Mouse (Mus musculus): ENCODE results near the gene Ldlr. TPM values are rescaled to one million over a fixed set of nuclear protein-coding genes. Genes with fewer than 3 reads are reported as not detected.
A peak's percentile ranks its signal among the peaks of the same experiment; 100 is the strongest.

Ldlr gene
- polyA plus RNA-seq, 1 experiment from 2014 or later: 7.3 TPM

GRCm38 (mm10) chr9:21748491-21748890 lies 25.2 kb downstream of the Ldlr start:
- ATAC-seq (ENCODE audit: insufficient number of reproducible peaks, insufficient read depth, low FRiP score, low read depth): no peak
- Histone ChIP-seq H3K4me3 (ENCODE audit: control insufficient read depth in 1 of 2, insufficient read depth in 1 of 2, low read depth in 1 of 2, low read length in 2 of 2) (no peak overlapping the region), H3K9ac (ENCODE audit: low read length) (no peak overlapping the region), H3K27ac (replicated peaks in 1 of 2; ENCODE audit: control insufficient read depth in 1 of 2, insufficient read depth in 1 of 2, low read depth in 2 of 2, low read length in 2 of 2) (peak overlapping the region; percentile 85 to 88), H3K4me2 (ENCODE audit: low read length) (0 out of 2 replicates have a peak overlapping the region, but pooled peaks have one; percentile 46), H3K36me3 (ENCODE audit: control insufficient read depth, insufficient read depth, low read length) (peaks cover 54% of the 10 kb centered on the region), H3K9me3 (ENCODE audit: control insufficient read depth, low read length) (no peaks in the 10 kb centered on the region), H3K27me3 (ENCODE audit: control insufficient read depth, insufficient read depth, low read length) (no peaks in the 10 kb centered on the region), H3K4me1 (ENCODE audit: control insufficient read depth in 2 of 2, insufficient read depth in 2 of 2, low read length in 2 of 2) (peaks cover 25 to 43% of the 10 kb centered on the region in 2 experiments)
- WGBS: 71% methylated on average over 10 of the region's 10 CpGs

GRCm38 (mm10) chr9:21749382-21750118 lies 26.3 kb downstream of the Ldlr start:
- Histone ChIP-seq H3K36me3 (ENCODE audit: control insufficient read depth, insufficient read depth, low read length) (peaks cover 48% of the 10 kb centered on the region), H3K27ac (replicated peaks in 1 of 2; ENCODE audit: control insufficient read depth in 1 of 2, insufficient read depth in 1 of 2, low read depth in 2 of 2, low read length in 2 of 2) (no peak overlapping the region), H3K27me3 (ENCODE audit: control insufficient read depth, insufficient read depth, low read length) (no peaks in the 10 kb centered on the region), H3K9me3 (ENCODE audit: control insufficient read depth, low read length) (no peaks in the 10 kb centered on the region), H3K4me1 (ENCODE audit: control insufficient read depth in 2 of 2, insufficient read depth in 2 of 2, low read length in 2 of 2) (peaks cover 35 to 54% of the 10 kb centered on the region in 2 experiments), H3K4me2 (ENCODE audit: low read length) (no peak overlapping the region), H3K9ac (ENCODE audit: low read length) (no peak overlapping the region), H3K4me3 (ENCODE audit: control insufficient read depth in 1 of 2, insufficient read depth in 1 of 2, low read depth in 1 of 2, low read length in 2 of 2) (no peak overlapping the region)
- WGBS: 92% methylated on average over 6 of the region's 6 CpGs
- ATAC-seq (ENCODE audit: insufficient number of reproducible peaks, insufficient read depth, low FRiP score, low read depth): no peak

- WGBS: 83% methylated on average over 3 of the region's 3 CpGs
- Histone ChIP-seq H3K9me3 (ENCODE audit: control insufficient read depth, low read length) (no peaks in the 10 kb centered on the region), H3K36me3 (ENCODE audit: control insufficient read depth, insufficient read depth, low read length) (peaks cover 45% of the 10 kb centered on the region), H3K4me3 (ENCODE audit: control insufficient read depth in 1 of 2, insufficient read depth in 1 of 2, low read depth in 1 of 2, low read length in 2 of 2) (no peak overlapping the region), H3K4me1 (ENCODE audit: control insufficient read depth in 2 of 2, insufficient read depth in 2 of 2, low read length in 2 of 2) (peaks cover 39 to 59% of the 10 kb centered on the region in 2 experiments), H3K27ac (replicated peaks in 1 of 2; ENCODE audit: control insufficient read depth in 1 of 2, insufficient read depth in 1 of 2, low read depth in 2 of 2, low read length in 2 of 2) (no peak overlapping the region), H3K4me2 (ENCODE audit: low read length) (no peak overlapping the region), H3K9ac (ENCODE audit: low read length) (no peak overlapping the region), H3K27me3 (ENCODE audit: control insufficient read depth, insufficient read depth, low read length) (no peaks in the 10 kb centered on the region)
- no peak for ATAC-seq (ENCODE audit: insufficient number of reproducible peaks, insufficient read depth, low FRiP score, low read depth)
These were observed 27.1 kb downstream of the Ldlr start for GRCm38 (mm10) chr9:21750370-21750769.

- Histone ChIP-seq H3K4me3 (ENCODE audit: control insufficient read depth in 1 of 2, insufficient read depth in 1 of 2, low read depth in 1 of 2, low read length in 2 of 2) (no peak overlapping the region), H3K4me2 (ENCODE audit: low read length) (no peak overlapping the region), H3K27me3 (ENCODE audit: control insufficient read depth, insufficient read depth, low read length) (no peaks in the 10 kb centered on the region), H3K36me3 (ENCODE audit: control insufficient read depth, insufficient read depth, low read length) (peaks cover 44% of the 10 kb centered on the region), H3K27ac (replicated peaks in 1 of 2; ENCODE audit: control insufficient read depth in 1 of 2, insufficient read depth in 1 of 2, low read depth in 2 of 2, low read length in 2 of 2) (peak overlapping the region; percentile 6 to 28; a peak in 1 of 4 replicates), H3K9me3 (ENCODE audit: control insufficient read depth, low read length) (no peaks in the 10 kb centered on the region), H3K4me1 (ENCODE audit: control insufficient read depth in 2 of 2, insufficient read depth in 2 of 2, low read length in 2 of 2) (peaks cover 39 to 59% of the 10 kb centered on the region in 2 experiments), H3K9ac (ENCODE audit: low read length) (no peak overlapping the region)
- WGBS: 51% methylated on average over 6 of the region's 6 CpGs
- ATAC-seq (ENCODE audit: insufficient number of reproducible peaks, insufficient read depth, low FRiP score, low read depth): no peak
These were observed 28.1 kb downstream of the Ldlr start for GRCm38 (mm10) chr9:21751347-21751746.

- H3K27ac ChIP-seq (replicated peaks in 1 of 2; ENCODE audit: control insufficient read depth in 1 of 2, insufficient read depth in 1 of 2, low read depth in 2 of 2, low read length in 2 of 2): peak overlapping the region; percentile 55 to 65
- ATAC-seq (ENCODE audit: insufficient number of reproducible peaks, insufficient read depth, low FRiP score, low read depth): 0 out of 2 replicates have a peak, but pooled peaks have one; percentile 10
- no peak overlapping the region for H3K9ac ChIP-seq (ENCODE audit: low read length)
- H3K36me3 ChIP-seq (ENCODE audit: control insufficient read depth, insufficient read depth, low read length): peaks cover 42% of the 10 kb centered on the region
- H3K27me3 ChIP-seq (ENCODE audit: control insufficient read depth, insufficient read depth, low read length): no peaks in the 10 kb centered on the region
- peaks cover 39 to 56% of the 10 kb centered on the region in 2 experiments for H3K4me1 ChIP-seq (ENCODE audit: control insufficient read depth in 2 of 2, insufficient read depth in 2 of 2, low read length in 2 of 2)
- WGBS: 20% methylated on average over 10 of the region's 10 CpGs
- no peak overlapping the region for H3K4me3 ChIP-seq (ENCODE audit: control insufficient read depth in 1 of 2, insufficient read depth in 1 of 2, low read depth in 1 of 2, low read length in 2 of 2)
- H3K9me3 ChIP-seq (ENCODE audit: control insufficient read depth, low read length): no peaks in the 10 kb centered on the region
- peak overlapping the region; percentile 11; the same call in 1 of the 2 replicates for H3K4me2 ChIP-seq (ENCODE audit: low read length)
These were observed 29.0 kb downstream of the Ldlr start for GRCm38 (mm10) chr9:21752252-21752792.

- no peak overlapping the region for H3K9ac ChIP-seq (ENCODE audit: low read length)
- H3K27ac ChIP-seq (replicated peaks in 1 of 2; ENCODE audit: control insufficient read depth in 1 of 2, insufficient read depth in 1 of 2, low read depth in 2 of 2, low read length in 2 of 2): peak overlapping the region; percentile 22 to 64
- H3K27me3 ChIP-seq (ENCODE audit: control insufficient read depth, insufficient read depth, low read length): no peaks in the 10 kb centered on the region
- H3K9me3 ChIP-seq (ENCODE audit: control insufficient read depth, low read length): no peaks in the 10 kb centered on the region
- H3K4me3 ChIP-seq (ENCODE audit: control insufficient read depth in 1 of 2, insufficient read depth in 1 of 2, low read depth in 1 of 2, low read length in 2 of 2): no peak overlapping the region
- ATAC-seq (ENCODE audit: insufficient number of reproducible peaks, insufficient read depth, low FRiP score, low read depth): peak; percentile 37
- H3K4me2 ChIP-seq (ENCODE audit: low read length): no peak overlapping the region
- peaks cover 35% of the 10 kb centered on the region for H3K36me3 ChIP-seq (ENCODE audit: control insufficient read depth, insufficient read depth, low read length)
- 61% methylated on average over 2 of the region's 2 CpGs for WGBS
- H3K4me1 ChIP-seq (ENCODE audit: control insufficient read depth in 2 of 2, insufficient read depth in 2 of 2, low read length in 2 of 2): peaks cover 30 to 46% of the 10 kb centered on the region in 2 experiments
These were observed 30.7 kb downstream of the Ldlr start for GRCm38 (mm10) chr9:21754003-21754402.

GRCm38 (mm10) chr9:21754516-21755321 lies 31.4 kb downstream of the Ldlr start:
- H3K9me3 ChIP-seq (ENCODE audit: control insufficient read depth, low read length): no peaks in the 10 kb centered on the region
- peaks cover 32 to 48% of the 10 kb centered on the region in 2 experiments for H3K4me1 ChIP-seq (ENCODE audit: control insufficient read depth in 2 of 2, insufficient read depth in 2 of 2, low read length in 2 of 2)
- no peak for ATAC-seq (ENCODE audit: insufficient number of reproducible peaks, insufficient read depth, low FRiP score, low read depth)
- H3K27me3 ChIP-seq (ENCODE audit: control insufficient read depth, insufficient read depth, low read length): no peaks in the 10 kb centered on the region
- H3K4me3 ChIP-seq (ENCODE audit: control insufficient read depth in 1 of 2, insufficient read depth in 1 of 2, low read depth in 1 of 2, low read length in 2 of 2): no peak overlapping the region
- WGBS: 63% methylated on average over 13 of the region's 13 CpGs
- H3K9ac ChIP-seq (ENCODE audit: low read length): no peak overlapping the region
- no peak overlapping the region for H3K4me2 ChIP-seq (ENCODE audit: low read length)
- peaks cover 29% of the 10 kb centered on the region for H3K36me3 ChIP-seq (ENCODE audit: control insufficient read depth, insufficient read depth, low read length)
- peak overlapping the region; percentile 12 to 64 for H3K27ac ChIP-seq (replicated peaks in 1 of 2; ENCODE audit: control insufficient read depth in 1 of 2, insufficient read depth in 1 of 2, low read depth in 2 of 2, low read length in 2 of 2)
